Mouse (Mus musculus) lung, postnatal 0 days (tissue): ENCODE measurements around the gene Slc12a9.
"Not testable (repeated sequence)": the region's sequence is repeated elsewhere in the genome, so short reads cannot be mapped to it uniquely, and the experiment has no call there.

Experiments
- CTCF ChIP-seq: IDR thresholded peaks from 2 replicates; pipeline ENCODE4 v1.5.1; 2016; ENCODE audit warnings: antibody characterized with exemption, mild to moderate bottlenecking
- EP300 ChIP-seq: IDR thresholded peaks from 2 replicates; pipeline ENCODE4 v1.6.1; 2016; ENCODE audit warnings: antibody characterized with exemption, mild to moderate bottlenecking, control low read depth

GRCm38 (mm10) chr5:137284411-137284810 is 49.0 kb downstream of the Slc12a9 start:
- not testable (repeated sequence) for TF ChIP-seq CTCF, EP300
